Mouse (Mus musculus) gastrocnemius, adult 2 months (tissue): ENCODE data around the gene Zcchc7. TPM values are rescaled to one million over a fixed set of nuclear protein-coding genes. Genes with fewer than 3 reads are reported as not detected.

ENCODE experiments used
- DNase-seq: peaks from one replicate; pipeline ENCODE4 v3.0.0; 2022
- H3K27ac ChIP-seq: fragments of 200-600 bp; 2 replicates; pipeline ENCODE4 v1.8.1; 2022; ENCODE audit warnings: mild to moderate bottlenecking
- H3K4me3 ChIP-seq: fragments of 200-600 bp; 2 replicates; pipeline ENCODE4 v1.8.1; 2022; ENCODE audit warnings: mild to moderate bottlenecking, moderate library complexity
- CTCF ChIP-seq: fragments of 200-600 bp; IDR thresholded peaks from 2 replicates; pipeline ENCODE4 v1.8.1; 2022; ENCODE audit warnings: antibody characterized with exemption, mild to moderate bottlenecking, moderate library complexity
- intact Hi-C: fragments of 180-260 bp; cut with DNase I; formaldehyde crosslinking; loops from one replicate; pipeline ENCODE4 v1.15.1; 2025
- microRNA-seq: library from miRNA; unstranded; fragments of <30 nt; microRNA quantifications from one replicate; pipeline ENCODE4 v1.2.0, GENCODE M21; 2021
- total RNA-seq, 2 experiments: library from RNA; stranded (reverse); gene quantifications; 2 replicates each; pipeline ENCODE4 v1.2.3; 2021

Gene Zcchc7
- total RNA-seq, 2 experiments from 2014 or later: 20.4 to 20.8 TPM

GRCm38 (mm10) chr4:44979794-44980338 lies 224.2 kb downstream of the Zcchc7 start:
- Histone ChIP-seq H3K4me3 (no peak overlapping the region), H3K27ac (no peak overlapping the region)
- TF ChIP-seq CTCF: no peak
- intact Hi-C loops: loop anchor here (2.0 kb wide), 1 partner anchor 31 kb away; no protein-coding TSS in a partner anchor
- no peak for DNase-seq

- DNase-seq: peak; percentile 89
- peak within 1 kb of the TSS; percentile 89 for H3K4me3 ChIP-seq
- intact Hi-C loops: loop anchor here (2.0 kb wide), 1 partner anchor 29 kb away; no protein-coding TSS in a partner anchor
- TF ChIP-seq CTCF: peak; percentile 53
- peak within 1 kb of the TSS; percentile 95 for H3K27ac ChIP-seq
Observed at GRCm38 (mm10) chr4:44981280-44981973, 225.8 kb downstream of the Zcchc7 start, which contains the start of gene Grhpr. Grhpr (plus strand) TSS chr4:44981395.

Small RNA genes within 50 kb of the gene (microRNA-seq; reads per million reads assigned to microRNA genes)
- not detected for gene Gm22639

Other genes with a start within 250 kb of the Zcchc7 start
- under 1 TPM in 1 of 2 experiments, not detected in 1; 0.10 TPM for gene Pax5, start 45.4 kb upstream of the Zcchc7 start, total RNA-seq
- gene Grhpr, start 225.5 kb downstream of the Zcchc7 start, total RNA-seq: 10 to 100 TPM; 23.9 to 24.7 TPM